Mouse (Mus musculus): ENCODE data around the gene Olfr1339. TPM values are rescaled to one million over a fixed set of nuclear protein-coding genes. Genes with fewer than 3 reads are reported as not detected.

Gene Olfr1339
- not detected in 2 replicates for total RNA-seq (2021)
- long read RNA-seq, experiment 1 = 0 reads
- long read RNA-seq, experiment 2 = 0 reads

GRCm38 (mm10) chr4:118731875-118732274 is at the start of gene Olfr1339:
TSS of gene Olfr1339 (plus strand) at chr4:118732175.
- DNase-seq = no peak

GRCm38 (mm10) chr4:118687086-118687485 is 44.9 kb upstream of the Olfr1339 start:
- DNase-seq = no peak

- DNase-seq = no peak
Observed at GRCm38 (mm10) chr4:118692412-118692973, 39.5 kb upstream of the Olfr1339 start, which contains the start of gene Olfr1342. TSS of gene Olfr1342 (minus strand) at chr4:118692756.

GRCm38 (mm10) chr4:118693812-118694211 is 38.2 kb upstream of the Olfr1339 start:
- no peak for DNase-seq

GRCm38 (mm10) chr4:118703223-118703622 is 28.8 kb upstream of the Olfr1339 start, which contains the start of gene Olfr1341:
TSS of gene Olfr1341 (plus strand) at chr4:118703523.
- no peak for DNase-seq

- no peak for DNase-seq
Observed at GRCm38 (mm10) chr4:118708086-118708485, 23.9 kb upstream of the Olfr1339 start.

- no peak for DNase-seq
Observed at GRCm38 (mm10) chr4:118711656-118712055, 20.3 kb upstream of the Olfr1339 start.

- no peak for DNase-seq
Observed at GRCm38 (mm10) chr4:118719838-118720237, 12.1 kb upstream of the Olfr1339 start, which contains the start of gene Olfr1340. TSS of gene Olfr1340 (plus strand) at chr4:118720138.

GRCm38 (mm10) chr4:118721742-118722483 is 10.1 kb upstream of the Olfr1339 start:
- peak; percentile 40 for DNase-seq

- DNase-seq = no peak
Observed at GRCm38 (mm10) chr4:118739574-118739973, 7.6 kb downstream of the Olfr1339 start.

GRCm38 (mm10) chr4:118740988-118741698 is 9.2 kb downstream of the Olfr1339 start:
- DNase-seq = no peak

GRCm38 (mm10) chr4:118741881-118742280 is 9.9 kb downstream of the Olfr1339 start:
- DNase-seq = no peak

GRCm38 (mm10) chr4:118758637-118759036 is 26.7 kb downstream of the Olfr1339 start, which contains the start of gene Olfr1338:
TSS of gene Olfr1338 (minus strand) at chr4:118758737.
- DNase-seq = no peak

- no peak for DNase-seq
Observed at GRCm38 (mm10) chr4:118782486-118782885, 50.5 kb downstream of the Olfr1339 start, which contains the start of gene Olfr1337. TSS of gene Olfr1337 (minus strand) at chr4:118782586.

Other genes starting within 250 kb of the Olfr1339 start
- gene Tie1, start 242.1 kb upstream of the Olfr1339 start, total RNA-seq (2021) = 65.7 and 79.2 TPM in 2 replicates
- gene 2610528J11Rik, start 205.2 kb upstream of the Olfr1339 start, total RNA-seq (2021) = 3.6 TPM in 1 of 2 replicates, not detected in the other
- gene Tmem125, start 188.1 kb upstream of the Olfr1339 start, total RNA-seq (2021) = 0.45 and 1.4 TPM in 2 replicates
- not detected in 2 replicates for gene Cfap57, start 111.4 kb upstream of the Olfr1339 start, total RNA-seq (2021)
- 67.7 and 86.3 TPM in 2 replicates for gene Ebna1bp2, start 111.4 kb upstream of the Olfr1339 start, total RNA-seq (2021)
- not detected in 2 replicates for gene Olfr62, start 73.2 kb upstream of the Olfr1339 start, total RNA-seq (2021)
- gene Olfr1342, start 39.4 kb upstream of the Olfr1339 start, total RNA-seq (2021) = not detected in 2 replicates
- gene Olfr1341, start 28.7 kb upstream of the Olfr1339 start, total RNA-seq (2021) = not detected in 2 replicates
- gene Olfr1340, start 12.0 kb upstream of the Olfr1339 start, total RNA-seq (2021) = not detected in 2 replicates
- gene Olfr1338, start 26.6 kb downstream of the Olfr1339 start, total RNA-seq (2021) = not detected in 2 replicates
- gene Olfr1337, start 50.4 kb downstream of the Olfr1339 start, total RNA-seq (2021) = not detected in 2 replicates
- gene Olfr1335, start 77.8 kb downstream of the Olfr1339 start, total RNA-seq (2021) = not detected in 2 replicates
- not detected in 2 replicates for gene Olfr1333, start 104.1 kb downstream of the Olfr1339 start, total RNA-seq (2021)
- not detected in 2 replicates for gene Olfr1331, start 132.5 kb downstream of the Olfr1339 start, total RNA-seq (2021)
- not detected in 2 replicates for gene Olfr1330, start 156.4 kb downstream of the Olfr1339 start, total RNA-seq (2021)
- gene Olfr1329, start 185.3 kb downstream of the Olfr1339 start, total RNA-seq (2021) = not detected in 2 replicates
- gene Olfr1328, start 206.4 kb downstream of the Olfr1339 start, total RNA-seq (2021) = not detected in 2 replicates
- gene Lao1, start 229.4 kb downstream of the Olfr1339 start, total RNA-seq (2021) = 0.33 and 0.60 TPM in 2 replicates